Mouse (Mus musculus) limb, embryonic 13.5 days (tissue): ENCODE measurements around the gene Bace2. TPM values are rescaled to one million over a fixed set of nuclear protein-coding genes. Genes with fewer than 3 reads are reported as not detected.
A peak's percentile ranks its signal among the peaks of the same experiment; 100 is the strongest.

Source experiments
- ATAC-seq: fragments of 200-750 bp; cut with Nextera tagmentation; 2 replicates; pipeline ENCODE4 v1.8.0; 2017; ENCODE audit warnings: low read depth, moderate number of reproducible peaks, moderate TSS enrichment; ENCODE audit not compliant: low FRiP score
- H3K27ac ChIP-seq: fragments of 300-500 bp; sonication (generic); 2 replicates; pipeline ENCODE4 v1.5.1; 2015; ENCODE audit warnings: inconsistent platforms, mild to moderate bottlenecking, moderate library complexity
- H3K27me3 ChIP-seq: fragments of 300-500 bp; sonication (generic); 2 replicates; pipeline ENCODE4 v1.6.1; 2015; ENCODE audit warnings: mild to moderate bottlenecking, inconsistent platforms
- H3K36me3 ChIP-seq: fragments of 300-500 bp; sonication (generic); 2 replicates; pipeline ENCODE4 v1.6.1; 2015; ENCODE audit warnings: inconsistent platforms, mild to moderate bottlenecking, moderate library complexity
- H3K4me1 ChIP-seq: fragments of 300-500 bp; sonication (generic); 2 replicates; pipeline ENCODE4 v1.6.1; 2015; ENCODE audit warnings: inconsistent platforms
- H3K4me2 ChIP-seq: fragments of 300-500 bp; sonication (generic); replicated peaks from 2 replicates; pipeline ENCODE4 v1.6.1; 2015; ENCODE audit warnings: inconsistent platforms, mild to moderate bottlenecking, moderate library complexity
- H3K4me3 ChIP-seq: fragments of 300-500 bp; sonication (generic); 2 replicates; pipeline ENCODE4 v1.5.1; 2015; ENCODE audit warnings: moderate library complexity, mild to moderate bottlenecking, inconsistent platforms
- H3K9ac ChIP-seq: fragments of 300-500 bp; sonication (generic); 2 replicates; pipeline ENCODE4 v1.6.1; 2015; ENCODE audit warnings: mild to moderate bottlenecking, inconsistent platforms
- H3K9me3 ChIP-seq: fragments of 300-500 bp; sonication (generic); 2 replicates; pipeline ENCODE4 v1.6.1; 2016; ENCODE audit warnings: inconsistent platforms
- WGBS: fragments of 180-500 bp; shearing (Covaris S2); methylation state at CpG from one replicate; pipeline ENCODE4 v1.1.7; 2015; 5-methylcytosine and 5-hydroxymethylcytosine counted together
- polyA plus RNA-seq: library from polyadenylated mRNA; unstranded; fragments of >200 nt; fragmentation: Nextera tagmentation; extraction: Ambion mirVana; gene quantifications from 2 replicates; pipeline ENCODE4 v1.2.1, GENCODE M21; 2015

Bace2 gene
- polyA plus RNA-seq, 1 experiment from 2014 or later, result 8.4 TPM

DNA sequence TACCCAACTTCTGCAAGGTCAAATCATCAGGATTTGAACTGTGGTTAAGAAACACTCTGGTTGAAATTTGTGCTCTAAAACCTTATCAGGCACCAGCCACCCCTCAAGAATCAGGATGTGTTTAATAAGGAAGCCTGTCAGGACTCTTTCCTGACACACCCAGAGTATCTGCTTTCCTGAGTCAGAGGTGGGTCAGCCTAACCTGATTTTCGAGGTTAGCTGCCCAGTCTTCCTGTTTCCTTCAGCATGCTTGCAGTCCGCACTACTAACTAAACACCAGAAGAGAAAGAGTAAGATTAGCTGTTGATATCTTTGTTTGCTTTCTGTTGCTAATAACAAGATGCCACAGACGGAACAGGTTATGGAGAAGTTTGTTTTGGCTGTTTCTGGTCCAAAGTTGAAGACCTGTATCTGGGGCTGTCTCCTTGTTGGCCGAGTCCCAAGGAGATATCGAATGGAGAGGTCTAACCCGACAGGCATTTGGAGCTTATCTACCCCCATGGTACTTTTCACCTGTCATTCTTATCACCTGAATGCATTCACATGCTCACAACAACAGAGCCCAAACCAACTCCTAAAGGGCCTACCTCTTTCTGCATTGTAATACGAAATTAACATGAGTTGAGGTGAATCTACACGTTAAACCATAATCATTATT is 5.8 kb downstream of the Bace2 start:
- no peak overlapping the region for H3K27ac ChIP-seq
- no peaks in the 10 kb centered on the region for H3K36me3 ChIP-seq
- no peak for ATAC-seq
- WGBS, result 78% methylated on average over 8 of the region's 8 CpGs
- no peak overlapping the region for H3K4me3 ChIP-seq
- no peaks in the 10 kb centered on the region for H3K9me3 ChIP-seq
- no peak overlapping the region for H3K4me2 ChIP-seq
- H3K27me3 ChIP-seq, result peaks cover 35% of the 10 kb centered on the region
- H3K4me1 ChIP-seq, result peaks cover 6% of the 10 kb centered on the region; the same call in 1 of the 2 replicates
- no peak overlapping the region for H3K9ac ChIP-seq

DNA sequence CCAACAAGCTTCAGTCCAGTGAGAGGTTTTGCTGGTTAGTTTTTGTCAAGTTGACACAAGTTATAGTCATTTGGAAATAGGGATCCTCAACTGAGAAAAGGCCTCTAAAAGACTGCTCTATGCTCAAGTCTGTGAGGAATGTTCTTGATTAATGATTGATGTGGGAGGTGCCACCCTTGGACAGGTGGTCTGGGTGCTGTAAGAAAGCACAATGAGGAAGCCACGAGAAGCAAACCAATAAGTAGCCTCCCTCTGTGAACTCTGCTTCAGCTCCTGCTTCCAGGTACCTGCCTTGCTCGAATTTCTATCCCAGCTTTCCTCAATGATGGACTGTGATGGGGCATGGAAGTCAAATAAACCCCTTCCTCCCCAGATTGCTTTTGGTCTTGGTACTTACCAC is 9.6 kb downstream of the Bace2 start:
- no peaks in the 10 kb centered on the region for H3K9me3 ChIP-seq
- H3K27me3 ChIP-seq, result 0 out of 2 replicates have a peak, but pooled peaks cover 4% of the 10 kb centered on the region
- H3K9ac ChIP-seq, result no peak overlapping the region
- no peaks in the 10 kb centered on the region for H3K36me3 ChIP-seq
- WGBS, result 38% methylated on average over 2 of the region's 2 CpGs
- no peak overlapping the region for H3K27ac ChIP-seq
- H3K4me2 ChIP-seq, result no peak overlapping the region
- no peak for ATAC-seq
- H3K4me3 ChIP-seq, result no peak overlapping the region
- H3K4me1 ChIP-seq, result no peaks in the 10 kb centered on the region

DNA sequence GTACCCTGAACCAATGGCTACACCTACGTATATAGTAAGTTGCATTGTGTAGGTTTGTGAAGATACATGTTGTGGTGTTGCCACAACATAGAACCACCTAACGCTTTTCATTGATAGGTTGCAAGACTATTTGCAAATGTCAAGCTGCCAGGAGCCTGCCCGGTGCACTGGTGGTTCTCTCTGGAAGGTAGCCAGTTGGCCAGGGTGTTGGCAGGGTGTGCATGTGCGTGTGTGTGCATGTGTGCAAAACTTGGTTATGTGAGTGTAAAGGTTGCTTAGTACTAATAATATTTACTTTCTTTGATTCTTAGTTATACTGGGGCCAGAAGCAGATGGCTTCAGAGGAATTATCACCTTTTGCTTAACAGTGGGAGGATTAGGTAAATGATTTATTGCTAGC is 13.7 kb downstream of the Bace2 start:
- no peak for ATAC-seq
- Histone ChIP-seq H3K4me1 (no peaks in the 10 kb centered on the region), H3K27ac (no peak overlapping the region), H3K27me3 (no peaks in the 10 kb centered on the region), H3K36me3 (no peaks in the 10 kb centered on the region), H3K9me3 (no peaks in the 10 kb centered on the region), H3K9ac (no peak overlapping the region), H3K4me2 (no peak overlapping the region), H3K4me3 (no peak overlapping the region)
- 77% methylated on average over 4 of the region's 4 CpGs for WGBS

DNA sequence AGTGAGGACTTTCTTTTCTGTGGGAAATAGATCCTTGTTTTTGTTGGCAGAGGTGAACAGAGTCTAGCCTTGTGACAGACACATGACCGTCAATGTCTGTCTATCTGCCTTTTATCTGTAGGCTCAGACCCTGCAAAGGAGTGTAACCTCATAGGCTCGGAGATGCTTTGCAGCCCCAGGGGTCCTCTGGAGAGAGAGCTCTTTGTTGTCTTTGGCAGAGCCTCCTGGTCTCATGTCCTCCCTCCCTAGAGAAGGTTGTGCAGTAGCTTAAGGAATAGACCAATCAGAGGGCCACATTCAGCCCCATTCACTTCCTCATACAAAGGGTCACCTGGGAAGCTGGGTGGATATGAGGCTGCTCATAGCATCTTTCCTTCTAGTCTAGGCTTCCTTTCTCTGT is 31.4 kb downstream of the Bace2 start:
- Histone ChIP-seq H3K9me3 (no peaks in the 10 kb centered on the region), H3K27ac (no peak overlapping the region), H3K4me3 (no peak overlapping the region), H3K27me3 (no peaks in the 10 kb centered on the region), H3K4me1 (peaks cover 6% of the 10 kb centered on the region; the same call in 1 of the 2 replicates), H3K36me3 (no peaks in the 10 kb centered on the region), H3K9ac (no peak overlapping the region), H3K4me2 (no peak overlapping the region)
- 81% methylated on average over 2 of the region's 2 CpGs for WGBS
- no peak for ATAC-seq

DNA sequence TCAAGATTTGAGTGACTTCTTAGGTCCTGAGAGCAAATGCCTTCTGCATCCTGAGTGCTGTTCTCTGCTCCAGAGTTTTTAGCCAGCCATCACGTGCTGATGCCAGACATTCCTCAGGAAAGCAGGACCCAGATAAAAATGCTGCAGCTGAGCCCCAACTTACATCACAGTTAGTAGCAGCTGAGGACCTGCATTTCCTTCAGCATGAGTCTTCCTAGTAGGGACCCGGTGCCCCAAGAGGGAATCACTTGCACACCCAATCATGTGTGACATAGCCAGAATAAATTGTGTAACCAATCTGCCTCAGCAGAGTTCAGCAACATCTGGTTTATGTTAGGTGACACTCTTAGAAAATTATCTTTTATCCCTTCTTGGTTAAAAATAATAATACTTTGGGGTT is 34.7 kb downstream of the Bace2 start:
- Histone ChIP-seq H3K4me3 (no peak overlapping the region), H3K27ac (no peak overlapping the region), H3K4me2 (no peak overlapping the region), H3K9ac (no peak overlapping the region), H3K27me3 (no peaks in the 10 kb centered on the region), H3K9me3 (no peaks in the 10 kb centered on the region), H3K4me1 (peaks cover 6% of the 10 kb centered on the region; the same call in 1 of the 2 replicates), H3K36me3 (no peaks in the 10 kb centered on the region)
- peak; percentile 51; the same call in 1 of the 2 replicates for ATAC-seq
- 10% methylated on average over 2 of the region's 2 CpGs for WGBS

DNA sequence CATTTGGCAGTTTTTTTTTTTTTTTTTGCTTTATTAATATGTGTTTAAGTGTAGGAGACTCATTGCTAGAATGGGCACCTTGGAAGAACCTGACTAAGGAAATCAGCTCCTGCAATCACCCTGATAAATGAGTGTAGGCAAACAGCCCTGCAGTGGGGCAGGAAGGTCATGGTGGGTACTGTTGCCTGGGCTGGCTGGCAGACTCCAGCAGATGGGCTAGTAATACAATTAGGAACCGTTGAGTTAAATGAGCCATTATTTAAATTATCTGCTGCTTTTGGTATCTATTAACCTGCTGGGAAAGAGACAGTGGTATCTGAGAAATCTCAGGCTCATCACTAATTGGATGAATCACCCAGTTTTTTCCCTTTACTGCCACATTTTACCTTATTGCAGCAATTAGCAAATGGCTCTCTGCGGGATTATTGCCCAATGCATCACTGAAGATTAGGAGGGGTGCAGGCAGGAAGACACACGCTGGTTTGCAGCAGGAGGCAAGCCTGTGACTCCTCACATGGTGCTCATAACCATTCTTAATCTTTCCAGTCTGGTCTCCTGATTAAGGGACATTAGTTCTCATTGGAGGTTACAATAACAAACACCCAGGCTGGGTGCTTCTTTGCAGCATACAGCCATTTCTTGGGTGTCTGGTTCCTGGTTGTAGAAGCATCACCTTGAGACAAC is 35.3 kb downstream of the Bace2 start:
- no peaks in the 10 kb centered on the region for H3K9me3 ChIP-seq
- H3K36me3 ChIP-seq, result no peaks in the 10 kb centered on the region
- no peak overlapping the region for H3K4me3 ChIP-seq
- no peaks in the 10 kb centered on the region for H3K27me3 ChIP-seq
- no peak overlapping the region for H3K9ac ChIP-seq
- no peak overlapping the region for H3K27ac ChIP-seq
- peaks cover 6% of the 10 kb centered on the region; the same call in 1 of the 2 replicates for H3K4me1 ChIP-seq
- H3K4me2 ChIP-seq, result no peak overlapping the region
- WGBS, result 11% methylated on average over 3 of the region's 3 CpGs
- no peak for ATAC-seq

DNA sequence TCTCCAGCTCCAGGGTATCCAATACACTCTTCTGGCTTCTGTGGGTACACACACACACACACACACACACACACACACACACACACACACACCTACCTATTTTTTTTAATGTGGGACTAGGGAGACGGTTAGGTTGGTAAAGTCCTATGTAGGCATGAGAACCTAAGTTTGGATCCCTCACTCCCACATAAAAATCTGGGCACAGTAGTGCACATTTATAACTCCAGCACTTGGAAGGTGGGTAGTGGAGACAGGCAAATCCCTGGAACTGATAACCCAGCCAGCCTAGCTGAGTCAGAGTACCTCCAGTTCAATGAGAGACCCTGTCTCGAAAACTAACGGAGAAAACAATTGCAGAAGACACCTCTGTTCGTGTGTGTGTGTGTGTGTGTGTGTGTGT is 39.9 kb downstream of the Bace2 start:
- Histone ChIP-seq H3K9me3 (no peaks in the 10 kb centered on the region), H3K4me1 (no peaks in the 10 kb centered on the region; the same call in 1 of the 2 replicates), H3K4me2 (no peak overlapping the region), H3K36me3 (no peaks in the 10 kb centered on the region), H3K4me3 (no peak overlapping the region), H3K27me3 (no peaks in the 10 kb centered on the region), H3K27ac (no peak overlapping the region), H3K9ac (no peak overlapping the region)
- no peak for ATAC-seq
- WGBS, result 87% methylated on average over 4 of the region's 4 CpGs

DNA sequence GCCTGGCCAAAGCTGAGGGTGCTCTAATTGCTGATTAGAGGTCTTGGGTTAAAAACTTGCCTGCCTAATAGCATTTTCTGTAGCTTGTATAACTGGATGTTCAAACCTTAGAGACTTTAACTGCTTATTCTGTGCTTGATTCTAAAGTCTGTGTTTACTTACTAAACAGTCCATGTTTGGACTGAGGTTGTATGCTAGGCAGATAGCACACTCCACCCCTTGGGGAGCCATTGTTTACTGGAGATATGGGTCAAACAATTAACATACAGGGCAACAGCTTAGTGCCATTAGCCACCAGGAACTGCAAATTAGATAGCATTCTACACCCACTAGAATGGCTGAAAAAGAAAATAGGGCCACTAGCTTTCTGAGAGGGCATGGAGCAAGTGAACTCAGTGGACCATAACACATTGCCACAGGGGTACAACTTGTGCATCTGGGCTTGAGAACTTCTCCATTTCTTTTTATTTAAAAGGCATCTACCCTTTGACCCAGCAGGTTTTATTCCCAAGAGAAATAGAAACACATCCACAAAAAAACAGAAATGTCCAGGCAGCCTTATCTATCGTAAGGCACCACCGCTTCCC is 41.5 kb downstream of the Bace2 start:
- Histone ChIP-seq H3K9me3 (no peaks in the 10 kb centered on the region), H3K36me3 (no peaks in the 10 kb centered on the region), H3K9ac (no peak overlapping the region), H3K27ac (no peak overlapping the region), H3K4me1 (no peaks in the 10 kb centered on the region), H3K4me2 (no peak overlapping the region), H3K27me3 (no peaks in the 10 kb centered on the region), H3K4me3 (no peak overlapping the region)
- ATAC-seq, result no peak
- 91% methylated on average over 2 of the region's 2 CpGs for WGBS

DNA sequence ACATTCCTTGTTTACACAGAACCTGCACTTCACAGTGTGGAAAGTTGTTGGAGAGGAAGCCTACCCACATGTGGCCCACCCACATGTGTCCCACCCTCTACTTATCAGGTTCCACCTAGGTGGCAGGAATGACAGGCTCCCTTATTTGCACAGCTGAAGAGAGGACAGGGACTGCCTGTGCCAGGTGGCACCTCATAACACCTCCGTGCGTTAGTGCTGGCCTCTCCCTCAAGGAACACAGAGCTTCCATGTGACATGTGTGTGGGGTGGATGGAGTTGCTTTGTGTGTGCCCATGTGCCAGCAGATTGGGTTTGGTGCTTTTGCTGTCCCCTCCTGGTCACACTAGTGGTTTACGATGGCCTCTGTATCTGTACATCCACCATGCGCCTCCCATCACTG is 43.4 kb downstream of the Bace2 start:
- Histone ChIP-seq H3K4me2 (no peak overlapping the region), H3K36me3 (no peaks in the 10 kb centered on the region), H3K4me3 (no peak overlapping the region), H3K27me3 (no peaks in the 10 kb centered on the region), H3K27ac (no peak overlapping the region), H3K9me3 (no peaks in the 10 kb centered on the region), H3K9ac (no peak overlapping the region), H3K4me1 (no peaks in the 10 kb centered on the region)
- ATAC-seq, result no peak
- WGBS, result 78% methylated on average over 4 of the region's 4 CpGs

DNA sequence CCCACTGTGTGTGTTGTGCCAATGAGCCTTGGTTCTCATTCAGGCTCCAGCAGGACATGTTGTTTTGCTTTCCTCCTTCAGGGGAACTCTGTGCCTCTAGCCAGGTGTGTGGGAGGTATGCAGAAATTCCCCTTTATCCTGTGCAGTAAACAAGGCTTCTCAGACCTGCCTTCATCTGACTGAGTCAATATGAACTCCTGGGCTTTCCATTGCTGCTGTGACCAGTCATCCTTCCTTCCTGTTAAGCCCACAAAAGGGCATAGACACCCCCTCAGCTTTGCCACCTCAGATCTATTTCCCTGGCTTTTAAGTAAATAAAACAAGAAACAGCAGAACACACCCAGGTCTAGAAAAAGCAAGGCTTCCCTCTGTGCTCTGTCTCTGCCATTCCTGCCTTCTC is 45.2 kb downstream of the Bace2 start:
- Histone ChIP-seq H3K27ac (no peak overlapping the region), H3K4me2 (no peak overlapping the region), H3K4me1 (no peaks in the 10 kb centered on the region), H3K36me3 (no peaks in the 10 kb centered on the region), H3K27me3 (no peaks in the 10 kb centered on the region), H3K9ac (no peak overlapping the region), H3K9me3 (no peaks in the 10 kb centered on the region), H3K4me3 (no peak overlapping the region)
- no peak for ATAC-seq

DNA sequence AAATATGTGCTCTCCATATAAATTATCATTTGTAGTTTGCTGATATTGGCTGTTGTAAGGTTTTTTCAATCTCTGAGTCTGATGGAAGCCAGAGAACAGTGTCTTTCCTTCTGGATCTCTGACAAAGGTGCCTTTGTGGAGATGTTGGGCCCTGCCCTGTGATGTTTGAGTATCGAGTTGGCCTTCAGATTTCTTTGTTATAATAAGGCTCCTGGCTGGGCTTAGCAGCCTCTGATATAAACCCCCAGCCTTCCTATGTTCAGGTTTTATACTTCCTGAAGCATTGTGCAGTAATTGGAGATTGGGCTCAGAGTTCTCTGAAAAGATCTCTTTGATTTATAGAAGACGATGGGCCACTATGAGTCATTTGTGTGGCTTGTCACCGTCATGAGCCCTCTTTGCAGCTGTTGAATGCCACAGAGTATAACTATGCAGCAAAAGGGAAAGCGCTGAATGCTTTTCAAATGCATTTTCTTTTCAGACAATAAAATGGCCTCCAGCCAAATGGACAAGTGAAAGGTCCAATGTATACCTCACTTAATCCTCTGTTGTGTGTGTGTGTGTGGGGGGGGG is 45.8 kb downstream of the Bace2 start:
- Histone ChIP-seq H3K9ac (no peak overlapping the region), H3K27me3 (no peaks in the 10 kb centered on the region), H3K4me2 (no peak overlapping the region), H3K27ac (no peak overlapping the region), H3K9me3 (no peaks in the 10 kb centered on the region), H3K36me3 (no peaks in the 10 kb centered on the region), H3K4me1 (no peaks in the 10 kb centered on the region), H3K4me3 (no peak overlapping the region)
- 67% methylated on average over 4 of the region's 4 CpGs for WGBS
- ATAC-seq, result no peak

DNA sequence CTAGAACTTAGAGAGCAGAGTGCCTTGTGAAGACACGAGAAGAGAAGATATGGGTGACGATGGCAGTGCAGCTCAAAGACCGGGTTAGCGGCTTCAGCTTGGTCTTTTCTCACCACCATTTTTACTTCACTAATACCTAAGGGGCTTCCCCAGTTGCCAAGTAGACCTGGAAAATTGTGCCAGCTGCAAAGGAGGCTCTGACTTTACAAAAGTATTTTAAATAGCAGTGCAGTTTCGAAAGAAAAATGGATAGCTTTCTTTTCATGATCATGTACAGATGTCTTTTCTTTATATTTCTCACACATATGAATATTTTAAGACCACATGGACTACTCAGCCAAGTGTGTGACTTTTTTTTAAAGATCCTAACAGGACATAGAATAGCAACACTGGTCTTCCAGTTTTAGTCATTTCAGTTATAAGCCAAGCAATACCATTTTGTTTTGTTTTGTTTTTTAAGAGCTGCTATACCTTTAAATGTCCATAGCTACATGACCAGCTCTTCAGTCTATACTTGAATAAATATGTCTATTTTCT is 49.0 kb downstream of the Bace2 start:
- H3K9me3 ChIP-seq, result no peaks in the 10 kb centered on the region
- no peak overlapping the region for H3K9ac ChIP-seq
- no peaks in the 10 kb centered on the region for H3K27me3 ChIP-seq
- no peak for ATAC-seq
- no peak overlapping the region for H3K27ac ChIP-seq
- H3K4me3 ChIP-seq, result no peak overlapping the region
- H3K36me3 ChIP-seq, result no peaks in the 10 kb centered on the region
- H3K4me1 ChIP-seq, result no peaks in the 10 kb centered on the region
- 88% methylated on average over 5 of the region's 5 CpGs for WGBS
- H3K4me2 ChIP-seq, result no peak overlapping the region
